Mouse (Mus musculus) myocyte (in vitro differentiated cells): ENCODE results near the gene Zfp213. TPM values are rescaled to one million over a fixed set of nuclear protein-coding genes. Genes with fewer than 3 reads are reported as not detected.

Experiments
- H3K27me3 ChIP-seq: one replicate; pipeline ENCODE4 v1.6.1; 2011; ENCODE audit not compliant: control insufficient read depth, insufficient read depth, insufficient read length
- H3K36me3 ChIP-seq: one replicate; pipeline ENCODE4 v1.6.1; 2011; ENCODE audit not compliant: control insufficient read depth, insufficient read depth
- H3K4me2 ChIP-seq: one replicate; pipeline ENCODE4 v1.6.1; 2011; ENCODE audit warnings: low read depth, control low read depth
- H3K4me3 ChIP-seq: one replicate; pipeline ENCODE4 v1.5.1; 2011; ENCODE audit warnings: mild to moderate bottlenecking, control low read depth, moderate library complexity
- H3K79me2 ChIP-seq: one replicate; pipeline ENCODE4 v1.6.1; 2011; ENCODE audit not compliant: control insufficient read depth, insufficient read depth
- H3ac ChIP-seq: one replicate; pipeline ENCODE4 v1.6.1; 2011; ENCODE audit not compliant: control insufficient read depth, insufficient read length
- CEBPB ChIP-seq: IDR thresholded peaks from 2 replicates; pipeline ENCODE4 v1.6.1; 2011; ENCODE audit warnings: mild to moderate bottlenecking, moderate library complexity; ENCODE audit not compliant: poor library complexity, insufficient read depth, severe bottlenecking
- E2F4 ChIP-seq: IDR thresholded peaks from one replicate; pipeline ENCODE4 v1.6.1; 2011; ENCODE audit warnings: mild to moderate bottlenecking, control low read depth, moderate library complexity; ENCODE audit not compliant: insufficient read depth
- MAX ChIP-seq: IDR thresholded peaks from one replicate; pipeline ENCODE4 v1.6.1; 2011; ENCODE audit warnings: low read depth, mild to moderate bottlenecking, control low read depth
- MYOD1 ChIP-seq, 3 experiments: IDR thresholded peaks; one replicate each; pipeline ENCODE4 v1.6.1; 2011; ENCODE audit warnings: control low read depth in 2 of 3, low read depth in 2 of 3, mild to moderate bottlenecking in 2 of 3, moderate library complexity in 1 of 3; ENCODE audit not compliant: insufficient read length in 2 of 3, control insufficient read depth in 1 of 3
- MYOG ChIP-seq, 3 experiments: IDR thresholded peaks; one replicate each; pipeline ENCODE4 v1.6.1; 2011; ENCODE audit warnings: control low read depth in 2 of 3, low read depth in 2 of 3, mild to moderate bottlenecking in 2 of 3; ENCODE audit not compliant: insufficient read length in 2 of 3, control insufficient read depth in 1 of 3, insufficient read depth in 1 of 3
- POLR2A ChIP-seq: IDR thresholded peaks from one replicate; pipeline ENCODE4 v1.6.1; 2011; ENCODE audit warnings: low read depth, mild to moderate bottlenecking, control low read depth, moderate library complexity; ENCODE audit not compliant: insufficient read length
- POLR2AphosphoS2 ChIP-seq: IDR thresholded peaks from one replicate; pipeline ENCODE4 v1.6.1; 2011; ENCODE audit warnings: low read depth, control low read depth; ENCODE audit not compliant: insufficient read length
- REST ChIP-seq: IDR thresholded peaks from one replicate; pipeline ENCODE4 v1.6.1; 2011; ENCODE audit warnings: mild to moderate bottlenecking, control low read depth, moderate library complexity; ENCODE audit not compliant: insufficient read depth, insufficient read length
- SRF ChIP-seq: IDR thresholded peaks from one replicate; pipeline ENCODE4 v1.6.1; 2011; ENCODE audit warnings: low read depth; ENCODE audit not compliant: control insufficient read depth, insufficient read length
- TCF12 ChIP-seq: IDR thresholded peaks from one replicate; pipeline ENCODE4 v1.6.1; 2011; ENCODE audit warnings: mild to moderate bottlenecking, control low read depth; ENCODE audit not compliant: poor library complexity, insufficient read depth, severe bottlenecking
- TCF3 ChIP-seq: IDR thresholded peaks from one replicate; pipeline ENCODE4 v1.6.1; 2011; ENCODE audit warnings: low read depth, control low read depth; ENCODE audit not compliant: insufficient read length
- USF1 ChIP-seq: IDR thresholded peaks from one replicate; pipeline ENCODE4 v1.6.1; 2011; ENCODE audit warnings: low read depth, mild to moderate bottlenecking, control low read depth, moderate library complexity
- polyA plus RNA-seq: library from polyadenylated mRNA; unstranded; fragments of >200 nt; fragmentation: generic; extraction: Trizol; gene quantifications from one replicate; pipeline ENCODE4 v1.2.1, GENCODE M21; 2012; ENCODE audit warnings: missing spikeins

Zfp213 gene
- polyA plus RNA-seq, 1 experiment, result 9.9 TPM

DNA sequence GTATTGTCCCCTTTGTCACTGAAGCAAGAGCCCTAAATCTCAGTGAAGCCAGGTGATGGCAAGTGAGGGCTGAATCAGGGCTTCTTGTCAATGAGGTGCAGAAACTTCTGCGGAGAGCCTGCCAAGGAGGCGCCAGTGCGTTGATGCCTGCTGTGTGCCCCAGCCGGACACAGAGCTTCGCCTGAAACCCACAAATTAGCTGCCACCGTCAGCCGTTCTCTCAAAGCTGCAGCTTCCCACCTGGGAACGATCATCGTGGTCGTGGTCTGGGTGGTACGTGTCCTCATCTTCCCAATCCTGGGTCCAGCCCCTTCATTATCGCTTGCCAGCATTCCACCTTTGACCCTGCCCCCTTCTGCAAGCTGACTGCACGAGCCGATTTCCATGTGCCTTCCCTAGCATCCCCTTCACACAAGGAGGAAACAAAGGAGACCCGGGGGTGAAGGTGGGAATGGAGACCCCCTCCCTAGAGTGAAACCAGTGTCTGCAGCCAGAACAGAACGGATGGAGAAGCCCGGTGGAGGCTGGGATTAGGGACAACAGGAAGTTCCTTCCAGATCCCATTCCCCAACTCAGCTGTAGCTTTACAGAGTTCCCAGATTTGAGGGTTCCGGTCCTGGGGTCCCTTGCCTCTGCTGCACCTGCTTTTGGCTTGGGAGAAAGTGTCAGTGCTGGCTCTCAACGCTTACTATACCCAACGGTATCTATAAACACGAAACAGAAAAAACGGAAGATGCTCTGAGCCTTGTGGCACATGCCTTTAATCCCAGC, 21.9 kb upstream of the Zfp213 start:
- H3K36me3 ChIP-seq, result no peaks in the 10 kb centered on the region
- H3K4me2 ChIP-seq, result peak overlapping the region; percentile 84
- H3ac ChIP-seq, result peak overlapping the region; percentile 33
- H3K4me3 ChIP-seq, result peak overlapping the region; percentile 44
- H3K27me3 ChIP-seq, result no peaks in the 10 kb centered on the region
- H3K79me2 ChIP-seq, result no peaks in the 10 kb centered on the region
- TF ChIP-seq MYOG (IDR thresholded peaks at IDR 0.05; ENCODE audit: control insufficient read depth in 1 of 3, insufficient read depth in 1 of 3, insufficient read length in 2 of 3, low read depth in 2 of 3) (no peak), E2F4 (no peak), POLR2A (no peak), TCF12 (no peak), MAX (no peak), SRF (no peak), MYOD1 (IDR thresholded peaks at IDR 0.05; ENCODE audit: control insufficient read depth in 1 of 3, insufficient read length in 2 of 3, low read depth in 2 of 3) (no peak), TCF3 (no peak), CEBPB (no peak)

GRCm38 (mm10) chr17:23584786-23585185, 20.7 kb upstream of the Zfp213 start:
- no peak overlapping the region for H3ac ChIP-seq
- H3K27me3 ChIP-seq, result no peaks in the 10 kb centered on the region
- peak overlapping the region; percentile 84 for H3K4me2 ChIP-seq
- peak overlapping the region; percentile 44 for H3K4me3 ChIP-seq
- H3K36me3 ChIP-seq, result no peaks in the 10 kb centered on the region
- TF ChIP-seq REST, result no peak
- TF ChIP-seq TCF3, result no peak
- no peak for TF ChIP-seq CEBPB
- TF ChIP-seq SRF, result no peak
- TF ChIP-seq POLR2AphosphoS2, result no peak
- TF ChIP-seq MYOD1 (IDR thresholded peaks at IDR 0.05; ENCODE audit: control insufficient read depth in 1 of 3, insufficient read length in 2 of 3, low read depth in 2 of 3), result no peak
- no peak for TF ChIP-seq E2F4
- no peak for TF ChIP-seq POLR2A
- no peak for TF ChIP-seq MYOG (IDR thresholded peaks at IDR 0.05; ENCODE audit: control insufficient read depth in 1 of 3, insufficient read depth in 1 of 3, insufficient read length in 2 of 3, low read depth in 2 of 3)
- no peak for TF ChIP-seq USF1
- no peak for TF ChIP-seq MAX
- TF ChIP-seq TCF12, result no peak
- no peaks in the 10 kb centered on the region for H3K79me2 ChIP-seq

- H3K79me2 ChIP-seq, result no peaks in the 10 kb centered on the region
- TF ChIP-seq TCF3, result no peak
- TF ChIP-seq MYOG (IDR thresholded peaks at IDR 0.05; ENCODE audit: control insufficient read depth in 1 of 3, insufficient read depth in 1 of 3, insufficient read length in 2 of 3, low read depth in 2 of 3), result no peak
- no peak for TF ChIP-seq E2F4
- no peak for TF ChIP-seq MAX
- TF ChIP-seq TCF12, result no peak
- TF ChIP-seq SRF, result no peak
- TF ChIP-seq USF1, result no peak
- no peak for TF ChIP-seq POLR2AphosphoS2
- no peak for TF ChIP-seq REST
- no peak for TF ChIP-seq CEBPB
- no peak for TF ChIP-seq MYOD1 (IDR thresholded peaks at IDR 0.05; ENCODE audit: control insufficient read depth in 1 of 3, insufficient read length in 2 of 3, low read depth in 2 of 3)
- no peak for TF ChIP-seq POLR2A
Measured at GRCm38 (mm10) chr17:23575951-23576552, 12.0 kb upstream of the Zfp213 start.

DNA sequence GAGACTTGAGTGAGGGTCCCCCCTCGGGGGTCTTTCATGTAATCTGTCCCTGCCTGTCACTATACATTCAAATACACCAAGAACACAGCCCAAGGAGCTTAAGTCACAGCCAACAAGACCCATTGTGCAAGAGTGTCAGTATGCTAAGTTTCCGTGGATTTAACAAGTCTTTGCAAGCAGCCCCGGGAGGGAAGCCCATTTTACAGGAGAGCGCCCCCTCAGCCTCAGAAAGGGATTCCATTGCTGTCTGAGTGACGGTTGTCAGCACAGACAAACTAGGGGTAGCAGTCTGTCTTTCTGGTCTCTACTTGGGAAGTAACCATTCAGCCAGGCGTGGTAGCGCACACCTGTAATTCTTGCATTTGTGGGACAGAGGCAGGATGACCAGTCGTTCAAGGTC, 10.1 kb upstream of the Zfp213 start:
- no peaks in the 10 kb centered on the region for H3K27me3 ChIP-seq
- H3K36me3 ChIP-seq, result no peaks in the 10 kb centered on the region
- H3K4me2 ChIP-seq, result no peak overlapping the region
- TF ChIP-seq TCF3 (no peak), MYOD1 (IDR thresholded peaks at IDR 0.05; ENCODE audit: control insufficient read depth in 1 of 3, insufficient read length in 2 of 3, low read depth in 2 of 3) (no peak), POLR2A (no peak), POLR2AphosphoS2 (no peak), USF1 (no peak), MAX (no peak)
- H3K79me2 ChIP-seq, result no peaks in the 10 kb centered on the region
- H3K4me3 ChIP-seq, result no peak overlapping the region
- H3ac ChIP-seq, result no peak overlapping the region

More at GRCm38 (mm10) chr17:23575951-23576552, 12.0 kb upstream of the Zfp213 start:
- Histone ChIP-seq H3K4me2 (no peak overlapping the region), H3K4me3 (no peak overlapping the region), H3ac (no peak overlapping the region), H3K27me3 (no peaks in the 10 kb centered on the region), H3K36me3 (no peaks in the 10 kb centered on the region)

- no peak for TF ChIP-seq E2F4
- no peak for TF ChIP-seq POLR2A
- TF ChIP-seq USF1, result no peak
- TF ChIP-seq MYOG (IDR thresholded peaks at IDR 0.05; ENCODE audit: control insufficient read depth in 1 of 3, insufficient read depth in 1 of 3, insufficient read length in 2 of 3, low read depth in 2 of 3), result no peak
- TF ChIP-seq REST, result no peak
- no peak for TF ChIP-seq CEBPB
- no peak for TF ChIP-seq POLR2AphosphoS2
- no peak for TF ChIP-seq TCF12
- TF ChIP-seq TCF3, result no peak
- no peak for TF ChIP-seq SRF
- TF ChIP-seq MAX, result no peak
- TF ChIP-seq MYOD1 (IDR thresholded peaks at IDR 0.05; ENCODE audit: control insufficient read depth in 1 of 3, insufficient read length in 2 of 3, low read depth in 2 of 3), result no peak
- Histone ChIP-seq H3K4me3 (no peak overlapping the region), H3K27me3 (no peaks in the 10 kb centered on the region), H3K36me3 (no peaks in the 10 kb centered on the region), H3K4me2 (no peak overlapping the region), H3K79me2 (no peaks in the 10 kb centered on the region), H3ac (no peak overlapping the region)
Measured at GRCm38 (mm10) chr17:23572059-23572458, 8.0 kb upstream of the Zfp213 start.
